Mouse (Mus musculus) layer of hippocampus, adult 11-12 months (tissue): Measurements from ENCODE around the gene Sprtn.

Experiments
- DNase-seq: peaks from one replicate; pipeline ENCODE4 v3.0.0; 2022; ENCODE audit warnings: low spot score

The Sprtn gene

DNA sequence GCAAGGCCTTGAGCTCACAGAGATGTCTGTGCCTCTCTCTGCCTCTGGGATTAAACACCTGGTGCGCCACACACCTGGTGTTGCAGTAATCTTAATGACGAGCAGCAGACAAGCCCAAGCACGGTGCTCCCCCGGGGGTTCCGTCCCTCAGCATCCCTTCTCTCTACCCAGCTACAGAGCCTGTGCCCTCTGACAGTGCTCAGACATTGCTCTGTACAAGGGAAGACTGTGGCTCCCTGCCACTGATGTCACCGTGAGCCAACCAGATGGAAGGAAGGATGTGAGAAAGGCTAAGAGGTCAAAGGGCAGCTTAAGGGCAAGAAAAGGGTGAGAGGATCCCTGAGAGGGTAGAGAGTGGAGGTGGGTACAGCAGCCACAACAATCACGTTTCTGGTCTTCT lies 46.7 kb downstream of the Sprtn start:
- no peak for DNase-seq

DNA sequence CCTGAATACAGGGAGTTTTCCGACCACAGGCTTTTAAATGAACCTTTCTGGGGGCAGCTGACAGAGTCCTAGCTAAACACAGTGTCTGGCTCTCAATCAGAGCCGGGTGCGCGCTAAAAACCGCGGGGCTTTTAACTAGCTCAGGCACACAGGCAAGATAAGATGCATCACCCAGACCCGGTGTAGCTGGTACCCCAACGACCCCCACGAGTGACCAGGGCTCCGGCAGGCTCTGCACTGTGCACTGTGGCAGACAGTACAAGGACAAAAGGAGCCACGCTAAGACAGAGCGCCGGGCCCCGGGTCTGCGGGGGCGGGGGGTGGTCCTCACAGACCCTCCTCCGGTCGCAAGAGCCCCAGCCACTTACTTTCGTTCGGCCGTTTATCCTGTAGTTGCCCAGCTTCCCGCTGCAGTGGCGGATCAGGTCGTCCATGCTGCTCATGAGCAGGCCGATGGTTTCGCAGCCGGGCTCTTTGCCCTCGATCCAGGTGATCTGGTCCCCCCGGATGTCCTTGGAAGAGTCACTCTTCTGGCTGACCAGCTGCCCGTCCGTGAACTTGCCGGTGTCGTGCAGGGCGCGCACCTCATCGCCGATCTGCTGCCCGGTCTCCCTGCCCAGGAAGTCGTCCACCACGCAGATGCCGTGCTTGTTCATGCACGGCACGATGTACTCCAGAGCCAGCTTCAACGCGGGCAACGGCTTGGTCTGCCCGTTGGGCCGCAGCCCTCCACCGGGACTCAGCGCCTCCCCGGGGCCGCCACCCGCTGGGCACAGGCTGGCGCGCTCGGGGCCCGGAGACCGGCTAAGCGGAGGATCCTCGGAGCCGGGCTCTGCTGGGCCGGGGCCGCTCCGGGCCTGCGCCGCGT lies 50.4 kb downstream of the Sprtn start:
- DNase-seq: peak; percentile 47

DNA sequence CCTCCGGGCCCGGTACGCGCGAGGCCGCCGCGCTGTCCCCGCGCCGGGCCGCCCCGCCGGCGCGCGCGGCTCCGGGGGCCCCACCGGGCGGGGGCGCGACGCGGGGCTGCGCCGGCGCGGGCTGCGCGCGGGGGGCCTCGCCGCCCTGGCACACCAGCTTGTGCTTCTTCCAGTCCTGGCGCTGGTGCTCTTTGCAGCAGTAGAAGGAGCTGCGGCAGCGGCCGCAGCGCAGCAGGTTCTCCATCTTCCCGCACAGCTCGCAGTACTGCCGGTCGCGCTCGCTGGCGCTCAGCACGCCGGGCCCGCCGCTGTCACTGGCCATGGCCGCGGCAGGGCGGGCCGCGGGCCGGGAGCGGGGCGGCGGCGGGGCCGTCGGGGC lies 51.0 kb downstream of the Sprtn start:
- peak; percentile 22 for DNase-seq

DNA sequence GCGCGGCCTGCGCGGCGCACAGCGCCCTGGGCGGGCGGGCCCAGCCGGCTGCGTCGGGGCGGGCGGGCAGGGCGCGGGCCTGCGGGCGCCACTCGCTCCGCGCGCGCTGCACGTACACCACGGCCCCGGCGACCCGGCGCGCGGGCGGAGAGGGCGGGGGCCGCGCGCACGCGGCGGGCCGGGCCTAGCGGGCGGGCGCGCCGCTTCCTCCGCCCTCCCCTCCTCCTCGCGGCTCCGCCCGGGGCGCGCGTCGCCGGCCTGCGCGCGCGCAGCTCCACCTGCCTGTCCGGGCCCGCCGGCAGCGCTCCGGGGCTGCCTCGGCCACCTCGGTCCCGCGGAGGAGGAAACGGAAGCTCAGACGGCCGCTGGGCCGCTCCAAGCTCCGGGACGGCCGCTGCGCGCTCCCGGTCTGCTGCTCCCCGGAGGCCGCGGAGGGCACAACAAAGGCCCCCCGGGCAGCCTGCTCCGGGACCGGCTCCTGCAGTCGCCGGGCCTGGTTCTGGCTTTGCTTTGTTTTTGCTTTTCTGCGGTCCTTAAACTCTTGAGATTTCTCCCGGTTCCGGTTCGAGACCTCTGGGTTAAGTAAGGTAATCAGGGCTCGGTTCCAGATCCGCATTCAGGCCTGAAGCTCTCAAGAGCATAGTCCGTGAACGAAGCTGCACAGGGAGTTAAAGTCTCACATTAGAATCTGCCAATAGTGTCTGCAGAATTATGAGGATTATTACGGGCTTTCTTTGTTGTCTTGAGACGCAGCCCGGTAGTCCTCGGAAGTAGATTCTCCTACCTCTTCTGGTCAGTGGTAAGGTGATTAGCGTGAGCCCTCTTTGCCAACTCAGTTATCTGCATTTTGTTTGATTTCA lies 51.8 kb downstream of the Sprtn start, which contains the start of gene Egln1:
TSS of gene Egln1 (minus strand) at position 116 of the 860 bp plus-strand sequence.
- peak; percentile 76 for DNase-seq

DNA sequence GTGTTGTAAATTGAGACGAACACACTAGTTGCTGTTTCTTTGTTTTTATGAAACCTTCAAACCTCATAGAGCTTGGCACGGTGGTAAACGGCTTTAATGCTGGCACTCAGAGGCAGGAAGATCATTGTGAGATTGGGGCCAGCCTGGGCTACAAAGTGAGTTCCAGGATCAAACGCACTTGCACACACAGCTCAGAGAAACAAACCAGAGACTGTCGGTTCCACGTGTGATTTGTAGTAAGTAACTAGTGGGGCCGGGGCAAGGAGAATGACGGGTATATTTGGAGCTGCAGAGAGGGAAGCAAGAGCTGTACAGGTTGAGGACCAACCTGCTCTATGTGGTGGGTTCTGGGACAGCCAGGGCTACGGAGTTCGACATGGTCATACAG lies 52.4 kb downstream of the Sprtn start:
- no peak for DNase-seq

DNA sequence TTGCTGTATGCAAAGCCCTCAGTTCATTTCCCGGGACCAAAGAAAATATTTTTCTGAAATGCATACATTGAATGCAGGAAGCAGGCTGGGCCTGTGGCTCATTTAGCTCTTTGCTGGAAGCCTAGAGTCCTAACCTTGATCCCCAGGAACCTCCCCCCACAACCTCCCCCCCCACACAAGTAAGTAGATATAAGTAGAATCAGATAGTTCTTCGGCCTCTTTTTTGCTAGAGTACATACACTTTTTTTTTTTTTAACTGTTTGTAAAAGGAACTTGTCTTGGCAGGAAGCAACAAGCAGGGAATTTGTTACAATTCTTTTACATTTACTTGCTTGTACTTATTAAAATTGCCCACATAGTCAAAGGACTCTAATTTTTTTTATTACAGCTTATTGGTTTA lies 53.2 kb downstream of the Sprtn start:
- no peak for DNase-seq

DNA sequence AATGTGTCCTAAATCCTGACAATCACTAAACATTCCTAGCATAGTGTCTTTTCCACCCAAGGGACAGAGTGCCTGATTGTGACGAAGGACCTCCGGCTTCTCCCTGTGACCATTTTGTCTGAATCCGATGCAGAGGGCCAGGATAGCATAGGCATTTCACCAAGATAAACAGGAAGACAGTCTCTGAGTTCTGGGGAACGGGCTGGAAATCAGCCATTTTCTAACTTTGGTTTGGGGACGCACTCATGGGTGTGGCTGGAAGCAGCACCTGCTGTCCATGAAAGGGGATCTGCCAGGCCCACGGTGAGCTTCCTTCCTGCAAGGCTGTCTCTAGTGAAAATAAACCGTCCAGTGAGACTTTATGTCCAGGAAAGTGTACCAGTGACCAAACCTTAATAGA lies 55.5 kb downstream of the Sprtn start:
- no peak for DNase-seq

DNA sequence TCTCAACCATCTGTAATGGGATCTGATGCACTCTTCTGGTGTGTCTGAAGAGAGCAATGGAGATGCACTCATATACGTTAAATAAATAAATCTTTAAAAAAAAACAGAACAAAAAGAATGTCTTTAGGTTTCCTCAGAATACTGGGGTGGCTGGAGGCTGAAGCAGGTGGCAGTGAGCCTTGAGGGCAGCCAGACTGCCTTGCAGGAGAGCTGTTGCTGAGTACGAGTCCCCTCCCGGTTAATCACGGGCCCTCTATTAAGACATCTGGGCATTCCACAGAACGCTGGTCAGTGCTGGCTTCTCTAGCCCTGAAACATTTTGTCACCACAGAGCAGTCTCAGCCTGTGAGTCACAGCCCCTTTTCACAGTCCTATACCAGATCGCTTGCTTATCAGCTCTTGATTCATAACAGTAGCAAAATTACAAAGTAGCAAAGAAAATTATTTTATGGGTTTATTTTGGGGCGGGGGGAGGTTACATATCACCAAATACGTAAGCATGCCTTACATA lies 56.9 kb downstream of the Sprtn start:
- DNase-seq: no peak
